Mouse (Mus musculus) lung, embryonic 15.5 days (tissue): ENCODE results near the gene Chchd3. TPM values are rescaled to one million over a fixed set of nuclear protein-coding genes. Genes with fewer than 3 reads are reported as not detected.

ENCODE experiments used
- ATAC-seq: fragments of 200-750 bp; cut with Nextera tagmentation; 2 replicates; pipeline ENCODE4 v1.8.0; 2017; ENCODE audit warnings: moderate number of reproducible peaks, borderline replicate concordance; ENCODE audit not compliant: low FRiP score, low TSS enrichment; ENCODE audit errors: extremely low read depth
- H3K27ac ChIP-seq: fragments of 300-500 bp; sonication (generic); 2 replicates; pipeline ENCODE4 v1.5.1; 2015; ENCODE audit warnings: moderate library complexity, mild to moderate bottlenecking, inconsistent platforms
- H3K27me3 ChIP-seq: fragments of 300-500 bp; sonication (generic); 2 replicates; pipeline ENCODE4 v1.6.1; 2015; ENCODE audit warnings: inconsistent platforms
- H3K36me3 ChIP-seq: fragments of 300-500 bp; sonication (generic); 2 replicates; pipeline ENCODE4 v1.6.1; 2015; ENCODE audit warnings: inconsistent platforms
- H3K4me1 ChIP-seq: fragments of 300-500 bp; sonication (generic); 2 replicates; pipeline ENCODE4 v1.6.1; 2015; ENCODE audit warnings: inconsistent platforms
- H3K4me2 ChIP-seq: fragments of 300-500 bp; sonication (generic); 2 replicates; pipeline ENCODE4 v1.6.1; 2015; ENCODE audit warnings: inconsistent platforms, mild to moderate bottlenecking, moderate library complexity
- H3K4me3 ChIP-seq: fragments of 300-500 bp; sonication (generic); 2 replicates; pipeline ENCODE4 v1.5.1; 2015; ENCODE audit warnings: mild to moderate bottlenecking, inconsistent platforms
- H3K9ac ChIP-seq: fragments of 300-500 bp; sonication (generic); 2 replicates; pipeline ENCODE4 v1.6.1; 2015; ENCODE audit warnings: inconsistent platforms
- H3K9me3 ChIP-seq: fragments of 300-500 bp; sonication (generic); 2 replicates; pipeline ENCODE4 v1.6.1; 2016; ENCODE audit warnings: inconsistent platforms
- WGBS: fragments of 180-500 bp; shearing (Covaris S2); methylation state at CpG from one replicate; pipeline ENCODE4 v1.1.7; 2015; 5-methylcytosine and 5-hydroxymethylcytosine counted together
- polyA plus RNA-seq: library from polyadenylated mRNA; unstranded; fragments of >200 nt; fragmentation: Nextera tagmentation; extraction: Ambion mirVana; gene quantifications from 2 replicates; pipeline ENCODE4 v1.2.1, GENCODE M21; 2015

Chchd3 gene
- polyA plus RNA-seq, 1 experiment from 2014 or later: 103 TPM

GRCm38 (mm10) chr6:33049705-33050420 is 10.2 kb downstream of the Chchd3 start:
- Histone ChIP-seq H3K36me3 (peaks cover 12% of the 10 kb centered on the region; the same call in 1 of the 2 replicates), H3K9ac (no peak overlapping the region), H3K4me3 (no peak overlapping the region), H3K4me2 (no peak overlapping the region), H3K9me3 (no peaks in the 10 kb centered on the region), H3K27ac (0 out of 2 replicates have a peak overlapping the region, but pooled peaks have one; percentile 2), H3K27me3 (no peaks in the 10 kb centered on the region), H3K4me1 (peaks cover 11% of the 10 kb centered on the region; the same call in 1 of the 2 replicates)
- WGBS: 90% methylated on average over 6 of the region's 6 CpGs
- ATAC-seq: no peak

DNA sequence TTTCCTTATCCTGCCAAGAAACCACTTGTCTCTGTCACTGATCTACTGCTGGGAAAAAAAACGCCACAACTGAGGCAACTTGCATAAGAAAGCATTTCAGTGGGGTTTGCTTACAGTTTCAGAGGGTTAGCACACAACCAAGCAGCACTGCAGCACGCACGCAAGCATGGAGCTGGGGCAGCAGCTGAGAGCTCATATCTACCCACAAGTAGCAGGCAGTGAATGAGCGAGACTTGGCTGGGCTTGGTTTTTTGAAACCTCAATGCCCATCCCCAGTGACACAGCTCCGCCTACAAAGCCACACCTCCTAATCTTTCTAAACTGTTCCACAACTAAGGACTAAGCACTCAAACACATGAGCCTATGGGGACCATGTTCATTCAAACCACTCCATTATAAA is 16.6 kb downstream of the Chchd3 start:
- H3K36me3 ChIP-seq: peaks cover 7% of the 10 kb centered on the region; the same call in 1 of the 2 replicates
- 79% methylated on average over 5 of the region's 5 CpGs for WGBS
- no peak overlapping the region for H3K4me3 ChIP-seq
- no peak overlapping the region for H3K9ac ChIP-seq
- no peaks in the 10 kb centered on the region for H3K27me3 ChIP-seq
- ATAC-seq: no peak
- no peak overlapping the region for H3K27ac ChIP-seq
- no peaks in the 10 kb centered on the region for H3K9me3 ChIP-seq
- H3K4me1 ChIP-seq: no peaks in the 10 kb centered on the region
- no peak overlapping the region for H3K4me2 ChIP-seq

DNA sequence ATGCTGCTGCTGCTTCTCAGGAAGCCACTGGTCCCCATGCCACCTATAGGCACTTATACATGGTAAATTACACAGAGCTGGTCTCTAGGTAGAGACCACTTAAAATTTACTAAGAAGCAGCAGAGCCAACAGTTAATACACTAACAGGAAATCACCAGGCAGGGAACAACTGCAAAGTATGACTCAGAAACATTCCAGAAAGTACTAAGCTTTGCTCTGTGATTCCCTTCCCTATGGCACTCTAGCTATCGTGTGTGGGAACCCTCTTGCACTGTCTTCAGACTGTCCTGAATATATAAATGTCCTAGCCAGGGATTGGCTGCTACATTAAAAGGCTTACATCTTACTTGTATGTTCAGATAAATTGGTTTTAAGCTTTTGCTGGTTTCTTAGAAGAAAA is 17.2 kb downstream of the Chchd3 start:
- 55% methylated on average over 1 of the region's 1 CpGs for WGBS
- no peak overlapping the region for H3K27ac ChIP-seq

GRCm38 (mm10) chr6:33041978-33042377 is 18.1 kb downstream of the Chchd3 start:
- no peak overlapping the region for H3K9ac ChIP-seq
- H3K4me1 ChIP-seq: no peaks in the 10 kb centered on the region
- no peak overlapping the region for H3K4me2 ChIP-seq
- no peaks in the 10 kb centered on the region for H3K27me3 ChIP-seq
- H3K36me3 ChIP-seq: no peaks in the 10 kb centered on the region; the same call in 1 of the 2 replicates
- no peak overlapping the region for H3K4me3 ChIP-seq
- H3K9me3 ChIP-seq: no peaks in the 10 kb centered on the region
- ATAC-seq: no peak
- H3K27ac ChIP-seq: no peak overlapping the region
- 70% methylated on average over 2 of the region's 2 CpGs for WGBS

More for the DNA sequence above, 17.2 kb downstream of the Chchd3 start:
- Histone ChIP-seq H3K27me3 (no peaks in the 10 kb centered on the region), H3K9me3 (no peaks in the 10 kb centered on the region), H3K4me1 (no peaks in the 10 kb centered on the region), H3K9ac (no peak overlapping the region), H3K4me3 (no peak overlapping the region), H3K4me2 (no peak overlapping the region), H3K36me3 (peaks cover 1% of the 10 kb centered on the region; the same call in 1 of the 2 replicates)
- ATAC-seq: no peak

DNA sequence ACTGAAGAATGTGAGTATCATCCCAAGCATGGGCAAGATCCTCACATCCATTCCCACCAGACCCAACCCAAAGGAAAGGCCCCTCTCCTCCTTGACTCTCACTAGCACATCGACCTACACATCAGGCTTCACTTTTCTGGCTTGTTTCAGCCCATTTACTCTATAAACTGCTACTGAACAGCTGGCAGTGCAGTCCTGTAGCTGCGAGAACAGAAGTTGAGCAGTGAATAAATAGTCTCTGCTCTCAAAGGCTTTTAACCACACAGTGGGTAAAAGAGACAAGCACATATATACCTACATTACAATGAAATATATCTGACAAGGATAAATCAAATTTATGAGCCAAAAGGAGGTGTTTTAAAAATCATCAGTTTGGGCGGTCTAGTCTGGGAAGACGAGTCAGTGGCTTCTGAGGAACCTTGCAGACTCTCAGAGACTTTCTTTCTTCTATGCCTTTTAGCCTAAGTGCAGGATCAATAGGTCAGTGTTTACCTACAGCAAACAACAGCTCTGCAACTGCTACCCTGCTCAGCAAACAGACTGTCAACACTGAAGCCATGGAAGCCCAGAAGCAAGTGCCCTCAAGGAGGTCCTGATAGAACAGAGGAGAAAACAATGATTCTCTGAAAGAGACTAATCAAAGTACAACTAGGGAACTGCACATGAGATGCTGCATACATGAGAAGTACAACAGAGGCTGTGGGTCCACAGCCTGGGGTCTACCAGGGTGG is 19.5 kb downstream of the Chchd3 start:
- Histone ChIP-seq H3K27me3 (no peaks in the 10 kb centered on the region), H3K36me3 (no peaks in the 10 kb centered on the region; the same call in 1 of the 2 replicates), H3K4me2 (no peak overlapping the region), H3K4me1 (no peaks in the 10 kb centered on the region), H3K27ac (no peak overlapping the region), H3K9ac (no peak overlapping the region), H3K4me3 (no peak overlapping the region), H3K9me3 (no peaks in the 10 kb centered on the region)
- WGBS: 72% methylated on average over 4 of the region's 4 CpGs
- ATAC-seq: no peak

GRCm38 (mm10) chr6:33032543-33032942 is 27.5 kb downstream of the Chchd3 start:
- H3K4me1 ChIP-seq: no peaks in the 10 kb centered on the region
- no peak overlapping the region for H3K4me2 ChIP-seq
- no peak for ATAC-seq
- no peaks in the 10 kb centered on the region for H3K9me3 ChIP-seq
- H3K27ac ChIP-seq: no peak overlapping the region
- H3K27me3 ChIP-seq: no peaks in the 10 kb centered on the region
- no peak overlapping the region for H3K9ac ChIP-seq
- no peak overlapping the region for H3K4me3 ChIP-seq
- H3K36me3 ChIP-seq: no peaks in the 10 kb centered on the region
- 92% methylated on average over 1 of the region's 1 CpGs for WGBS

DNA sequence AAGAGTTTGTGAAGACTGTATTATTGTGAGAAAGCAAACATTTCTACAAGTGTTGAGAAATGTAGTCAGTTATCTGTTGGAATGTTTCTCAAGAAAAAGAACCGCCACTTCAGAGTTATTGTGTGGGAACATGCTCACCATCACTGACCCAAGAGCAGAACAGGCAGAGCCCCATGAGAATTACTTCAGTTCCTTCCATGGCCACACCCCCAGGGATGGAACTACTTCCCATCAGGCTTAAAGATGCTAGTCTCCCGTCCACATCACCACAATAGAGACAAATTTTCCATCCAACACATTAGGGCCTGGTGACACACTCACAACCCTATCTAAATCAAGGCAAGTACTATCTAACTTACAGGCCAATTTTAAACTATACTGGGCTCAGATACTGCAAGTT is 28.4 kb downstream of the Chchd3 start:
- 77% methylated on average over 2 of the region's 2 CpGs for WGBS
- no peak overlapping the region for H3K27ac ChIP-seq
- H3K4me3 ChIP-seq: no peak overlapping the region
- no peaks in the 10 kb centered on the region for H3K36me3 ChIP-seq
- no peaks in the 10 kb centered on the region for H3K27me3 ChIP-seq
- no peak overlapping the region for H3K9ac ChIP-seq
- no peak overlapping the region for H3K4me2 ChIP-seq
- no peaks in the 10 kb centered on the region for H3K4me1 ChIP-seq
- H3K9me3 ChIP-seq: no peaks in the 10 kb centered on the region
- no peak for ATAC-seq

DNA sequence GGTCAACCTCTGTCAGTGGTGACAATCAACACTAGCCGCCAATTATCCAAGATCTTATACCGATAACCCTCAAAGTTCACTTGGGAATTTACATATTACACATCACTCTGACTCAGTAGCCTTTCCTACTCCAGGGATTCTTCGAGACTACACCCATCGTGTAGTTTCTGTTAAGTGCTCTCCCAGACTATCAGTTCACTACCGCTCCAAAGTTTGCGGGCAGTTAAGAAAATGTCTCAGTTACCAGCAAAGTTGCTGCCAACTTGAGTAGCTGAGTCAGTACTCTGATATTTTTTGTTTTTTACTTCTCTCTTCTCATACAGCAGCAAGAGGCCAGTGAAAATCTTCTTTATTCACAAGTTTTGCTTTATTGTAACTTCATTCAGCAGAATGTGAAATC is 31.8 kb downstream of the Chchd3 start:
- WGBS: 93% methylated on average over 6 of the region's 6 CpGs
- no peaks in the 10 kb centered on the region for H3K9me3 ChIP-seq
- H3K27ac ChIP-seq: no peak overlapping the region
- H3K4me1 ChIP-seq: no peaks in the 10 kb centered on the region
- no peaks in the 10 kb centered on the region for H3K36me3 ChIP-seq
- H3K4me2 ChIP-seq: no peak overlapping the region
- H3K27me3 ChIP-seq: no peaks in the 10 kb centered on the region
- no peak overlapping the region for H3K9ac ChIP-seq
- H3K4me3 ChIP-seq: no peak overlapping the region
- no peak for ATAC-seq

DNA sequence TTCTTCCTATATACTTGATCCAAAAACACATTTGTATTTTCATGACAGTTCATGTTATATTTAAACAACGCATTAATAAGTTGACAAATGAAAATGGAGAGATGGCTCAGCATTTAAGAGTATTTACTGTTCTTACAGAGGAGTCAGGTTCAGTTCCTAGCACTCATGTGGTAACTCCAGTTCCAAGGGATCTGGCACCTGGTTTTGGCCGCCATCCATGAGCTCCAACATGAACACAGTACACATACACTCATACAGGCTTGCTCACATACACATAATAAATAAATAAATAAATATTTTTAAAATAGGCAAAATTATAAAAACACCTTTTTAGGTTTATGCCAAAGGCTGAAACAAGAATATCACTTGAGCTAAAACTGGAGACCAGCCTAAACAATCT is 35.0 kb downstream of the Chchd3 start:
- ATAC-seq: no peak

DNA sequence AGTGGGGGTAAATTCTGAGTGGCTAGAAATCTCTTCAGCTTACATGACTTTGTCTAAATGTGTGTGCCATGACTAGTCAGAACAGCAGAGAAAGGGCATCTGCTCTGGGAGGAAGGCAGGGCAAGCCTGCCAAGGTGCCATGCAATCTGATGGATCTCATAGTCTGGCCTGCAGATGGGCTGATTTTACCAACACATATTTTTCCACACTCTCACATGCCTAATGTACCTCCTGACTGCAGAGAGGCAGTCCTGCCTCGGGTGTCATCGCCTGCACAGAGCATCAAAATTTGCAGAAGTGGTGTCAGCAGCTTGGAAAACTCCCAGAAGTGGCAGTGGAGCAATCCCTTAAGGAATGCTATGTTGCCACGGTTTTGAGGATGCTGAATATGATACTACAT is 55.5 kb downstream of the Chchd3 start:
- 75% methylated on average over 3 of the region's 3 CpGs for WGBS
- Histone ChIP-seq H3K27ac (no peak overlapping the region), H3K9ac (no peak overlapping the region), H3K9me3 (no peaks in the 10 kb centered on the region), H3K4me1 (no peaks in the 10 kb centered on the region), H3K27me3 (no peaks in the 10 kb centered on the region), H3K4me2 (no peak overlapping the region), H3K4me3 (no peak overlapping the region), H3K36me3 (no peaks in the 10 kb centered on the region)
- no peak for ATAC-seq

More for the DNA sequence above, 35.0 kb downstream of the Chchd3 start:
- H3K4me1 ChIP-seq: no peaks in the 10 kb centered on the region
- no peak overlapping the region for H3K9ac ChIP-seq
- H3K27me3 ChIP-seq: no peaks in the 10 kb centered on the region
- H3K36me3 ChIP-seq: no peaks in the 10 kb centered on the region
- 90% methylated on average over 2 of the region's 2 CpGs for WGBS
- no peak overlapping the region for H3K4me3 ChIP-seq
- H3K9me3 ChIP-seq: no peaks in the 10 kb centered on the region
- no peak overlapping the region for H3K27ac ChIP-seq
- H3K4me2 ChIP-seq: no peak overlapping the region

DNA sequence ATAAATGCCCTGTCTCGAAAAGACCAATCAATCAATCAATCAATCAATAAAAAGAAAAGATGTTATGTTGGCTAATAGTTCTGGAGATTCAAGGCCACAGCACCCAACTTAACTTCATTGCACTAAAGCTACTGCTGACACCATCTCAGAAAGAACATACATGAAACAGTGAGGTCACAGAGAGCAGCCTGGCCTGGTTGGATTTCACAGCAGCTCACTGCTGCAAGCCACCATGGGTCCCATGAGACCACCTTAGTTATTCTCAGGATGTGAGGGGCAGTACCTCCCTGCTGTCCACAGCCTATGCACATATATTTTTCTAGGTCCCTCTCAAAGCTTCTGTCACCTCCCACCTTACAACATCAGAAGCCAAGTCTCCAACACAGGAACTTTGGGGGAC is 57.1 kb downstream of the Chchd3 start:
- no peak for ATAC-seq
- H3K4me2 ChIP-seq: no peak overlapping the region
- no peaks in the 10 kb centered on the region for H3K9me3 ChIP-seq
- no peaks in the 10 kb centered on the region for H3K27me3 ChIP-seq
- H3K4me3 ChIP-seq: no peak overlapping the region
- 88% methylated on average over 1 of the region's 1 CpGs for WGBS
- H3K9ac ChIP-seq: no peak overlapping the region
- no peak overlapping the region for H3K27ac ChIP-seq
- H3K4me1 ChIP-seq: no peaks in the 10 kb centered on the region
- no peaks in the 10 kb centered on the region for H3K36me3 ChIP-seq

GRCm38 (mm10) chr6:33001271-33001670 is 58.8 kb downstream of the Chchd3 start:
- 88% methylated on average over 15 of the region's 15 CpGs for WGBS

More at GRCm38 (mm10) chr6:33001271-33001670, 58.8 kb downstream of the Chchd3 start:
- no peak overlapping the region for H3K4me3 ChIP-seq
- ATAC-seq: no peak
- no peak overlapping the region for H3K9ac ChIP-seq
- H3K27ac ChIP-seq: no peak overlapping the region
- H3K9me3 ChIP-seq: no peaks in the 10 kb centered on the region
- H3K36me3 ChIP-seq: no peaks in the 10 kb centered on the region
- peaks cover 4% of the 10 kb centered on the region; the same call in 1 of the 2 replicates for H3K4me1 ChIP-seq
- H3K4me2 ChIP-seq: no peak overlapping the region
- H3K27me3 ChIP-seq: no peaks in the 10 kb centered on the region
